In genomic region chr16:18096348-18096747, GRCm38 (mm10) we compare ENCODE assay signal across 18 mouse cellular contexts. TPM values are rescaled to one million over a fixed set of nuclear protein-coding genes. Genes with fewer than 3 reads are reported as not detected.
DNase-seq lines count a peak whose midpoint lies in the region; ATAC-seq and TF ChIP-seq lines count a peak whose summit lies in the region.
"Had no signal": no experiment of that assay in that cellular context is flagged by ENCODE, and none has a peak within 500 bp of the region (broad histone marks: within the 10 kb centered on the region; RNA-seq: fewer than 3 reads in every experiment).

No protein-coding gene starts in this region.

- H3K9me3 ChIP-seq in embryonic facial prominence, embryonic 14.5 days (ENCODE audit: control insufficient read depth, low read length): peaks cover 4% of the 10 kb centered on the region; the same call in 1 of the 2 replicates
- H3K9me3 ChIP-seq in embryonic facial prominence, embryonic 10.5 days: no peaks in the 10 kb centered on the region
- no peaks in the 10 kb centered on the region for H3K9me3 ChIP-seq in kidney, postnatal 0 days (replicated peaks; ENCODE audit: low read length)
- no peaks in the 10 kb centered on the region for H3K9me3 ChIP-seq in intestine, embryonic 15.5 days
- H3K9me3 ChIP-seq: embryonic facial prominence, embryonic 13.5 days had no signal

- H3K9ac ChIP-seq in embryonic facial prominence, embryonic 14.5 days (ENCODE audit: low read depth, low read length): no peak overlapping the region
- no peak overlapping the region for H3K9ac ChIP-seq in kidney, postnatal 0 days (ENCODE audit: low read depth, low read length)
- H3K9ac ChIP-seq in intestine, embryonic 15.5 days: no peak overlapping the region
- H3K9ac ChIP-seq: embryonic facial prominence, embryonic 13.5 days; limb, embryonic 12.5 days; liver, postnatal 0 days had no signal

- H3K4me2 ChIP-seq in embryonic facial prominence, embryonic 14.5 days (ENCODE audit: low read depth, low read length): no peak overlapping the region
- H3K4me2 ChIP-seq in kidney, postnatal 0 days (ENCODE audit: low read length): no peak overlapping the region
- H3K4me2 ChIP-seq in intestine, embryonic 15.5 days (replicated peaks): no peak overlapping the region
- H3K4me2 ChIP-seq: embryonic facial prominence, embryonic 13.5 days; limb, embryonic 12.5 days had no signal

- TF ChIP-seq CTCF in kidney, postnatal 0 days (IDR thresholded peaks at IDR 0.05; ENCODE audit: low read depth): no peak

- H3K4me3 ChIP-seq in embryonic facial prominence, embryonic 14.5 days (ENCODE audit: low read depth, low read length): no peak overlapping the region
- H3K4me3 ChIP-seq in embryonic facial prominence, embryonic 10.5 days: no peak overlapping the region
- H3K4me3 ChIP-seq in kidney, postnatal 0 days (replicated peaks; ENCODE audit: low read depth, low read length): no peak overlapping the region
- H3K4me3 ChIP-seq in intestine, embryonic 15.5 days (replicated peaks): no peak overlapping the region
- H3K4me3 ChIP-seq: embryonic facial prominence, embryonic 13.5 days; limb, embryonic 12.5 days had no signal

- no peak overlapping the region for H3K27ac ChIP-seq in embryonic facial prominence, embryonic 14.5 days (replicated peaks; ENCODE audit: low read depth, low read length)
- H3K27ac ChIP-seq in embryonic facial prominence, embryonic 10.5 days (replicated peaks): no peak overlapping the region
- no peak overlapping the region for H3K27ac ChIP-seq in kidney, postnatal 0 days
- H3K27ac ChIP-seq in intestine, embryonic 15.5 days: no peak overlapping the region
- H3K27ac ChIP-seq: embryonic facial prominence, embryonic 13.5 days; limb, embryonic 12.5 days had no signal

- no peak for ATAC-seq in embryonic facial prominence, embryonic 14.5 days (ENCODE audit: low read depth)
- no peak; the same call in 1 of the 2 replicates for ATAC-seq in kidney, postnatal 0 days (replicated peaks; ENCODE audit: low FRiP score, low read depth)
- no peak for ATAC-seq in intestine, embryonic 15.5 days
- ATAC-seq: forebrain, embryonic 14.5 days; inflammation-experienced regulatory T-cells, adult 6 months; liver, postnatal 0 days had no signal

- no peaks in the 10 kb centered on the region for H3K36me3 ChIP-seq in embryonic facial prominence, embryonic 14.5 days (ENCODE audit: control insufficient read depth, insufficient read depth, low read length)
- H3K36me3 ChIP-seq in embryonic facial prominence, embryonic 10.5 days (replicated peaks): no peaks in the 10 kb centered on the region
- no peaks in the 10 kb centered on the region for H3K36me3 ChIP-seq in kidney, postnatal 0 days (ENCODE audit: insufficient read depth, low read length)
- H3K36me3 ChIP-seq in intestine, embryonic 15.5 days: no peaks in the 10 kb centered on the region
- H3K36me3 ChIP-seq: embryonic facial prominence, embryonic 13.5 days; limb, embryonic 12.5 days had no signal

- peaks cover 6% of the 10 kb centered on the region; the same call in 1 of the 2 replicates for H3K4me1 ChIP-seq in embryonic facial prominence, embryonic 14.5 days (ENCODE audit: control insufficient read depth, insufficient read depth, low read length)
- H3K4me1 ChIP-seq in embryonic facial prominence, embryonic 10.5 days: no peaks in the 10 kb centered on the region
- no peaks in the 10 kb centered on the region for H3K4me1 ChIP-seq in kidney, postnatal 0 days (replicated peaks; ENCODE audit: insufficient read depth, low read length)
- no peaks in the 10 kb centered on the region for H3K4me1 ChIP-seq in intestine, embryonic 15.5 days (replicated peaks)
- H3K4me1 ChIP-seq: embryonic facial prominence, embryonic 13.5 days; limb, embryonic 12.5 days had no signal

- 42% methylated on average over 5 of the region's 5 CpGs for WGBS in embryonic facial prominence, embryonic 14.5 days
- 72% methylated on average over 5 of the region's 5 CpGs for WGBS in embryonic facial prominence, embryonic 10.5 days
- WGBS in kidney, postnatal 0 days: 33% methylated on average over 5 of the region's 5 CpGs
- WGBS in intestine, embryonic 15.5 days: 35% methylated on average over 5 of the region's 5 CpGs

- peak; percentile 56 for DNase-seq in embryonic facial prominence, embryonic 14.5 days (ENCODE audit: low spot score)
- DNase-seq in embryonic facial prominence, embryonic 10.5 days (ENCODE audit: low spot score): no peak
- DNase-seq in kidney, postnatal 0 days (ENCODE audit: low spot score): peak; percentile 76
- DNase-seq in kidney, postnatal 36 days: no peak
- DNase-seq in retina, postnatal 1 day: peak; percentile 14
- DNase-seq in retina, embryonic 14.5 days (ENCODE audit: low spot score): no peak
- DNase-seq in fibroblast of lung, adult 2 months (ENCODE audit: low read depth): peak; percentile 54
- DNase-seq: adrenal gland, adult 2 months; cerebellum, adult 11 months; cerebellum, postnatal 25 days; liver, postnatal 0 days; right cerebral cortex, adult 18-20 months; thymus, postnatal 14 days had no signal

- H3K27me3 ChIP-seq in embryonic facial prominence, embryonic 14.5 days (replicated peaks; ENCODE audit: control insufficient read depth, insufficient read depth, low read length): no peaks in the 10 kb centered on the region
- H3K27me3 ChIP-seq in embryonic facial prominence, embryonic 10.5 days (replicated peaks; ENCODE audit: low read depth, poor library complexity, severe bottlenecking): no peaks in the 10 kb centered on the region
- H3K27me3 ChIP-seq in kidney, postnatal 0 days (ENCODE audit: insufficient read depth, low read length): no peaks in the 10 kb centered on the region
- H3K27me3 ChIP-seq in intestine, embryonic 15.5 days (replicated peaks): no peaks in the 10 kb centered on the region
- H3K27me3 ChIP-seq: embryonic facial prominence, embryonic 13.5 days; limb, embryonic 12.5 days had no signal

RNA-seq across cellular contexts. Expression of gene Prodh, which starts 6.3 kb away (rescaled TPM):
- polyA plus RNA-seq in embryonic facial prominence, embryonic 14.5 days (2014; fragmentation: Nextera tagmentation; extraction: Ambion mirVana): 7.2 and 7.7 TPM in 2 replicates
- 16.2 and 16.9 TPM in 2 replicates for polyA plus RNA-seq in embryonic facial prominence, embryonic 10.5 days (2016; fragmentation: Nextera tagmentation; extraction: Ambion mirVana)
- 19.2 and 20.3 TPM in 2 replicates for polyA plus RNA-seq in kidney, postnatal 0 days (2015; fragmentation: Nextera tagmentation; extraction: Ambion mirVana)
- 15.0 and 19.9 TPM in 2 replicates for polyA plus RNA-seq in intestine, embryonic 15.5 days (2015; fragmentation: Nextera tagmentation; extraction: Ambion mirVana)

RNA-seq across cellular contexts. Expression of gene Rtn4r, which starts 31.1 kb away (rescaled TPM):
- 4.3 and 5.1 TPM in 2 replicates for polyA plus RNA-seq in embryonic facial prominence, embryonic 14.5 days (2014; fragmentation: Nextera tagmentation; extraction: Ambion mirVana)
- polyA plus RNA-seq in embryonic facial prominence, embryonic 10.5 days (2016; fragmentation: Nextera tagmentation; extraction: Ambion mirVana): 0.87 and 1.4 TPM in 2 replicates
- 1.0 and 1.2 TPM in 2 replicates for polyA plus RNA-seq in kidney, postnatal 0 days (2015; fragmentation: Nextera tagmentation; extraction: Ambion mirVana)
- polyA plus RNA-seq in intestine, embryonic 15.5 days (2015; fragmentation: Nextera tagmentation; extraction: Ambion mirVana): 4.1 and 4.7 TPM in 2 replicates
- polyA plus RNA-seq: inflammation-experienced regulatory T-cells, adult 6 months had no signal

RNA-seq across cellular contexts. Expression of gene Dgcr6, which starts 43.7 kb away (rescaled TPM):
- polyA plus RNA-seq in embryonic facial prominence, embryonic 14.5 days (2014; fragmentation: Nextera tagmentation; extraction: Ambion mirVana): 89.9 and 96.8 TPM in 2 replicates
- 151 and 165 TPM in 2 replicates for polyA plus RNA-seq in embryonic facial prominence, embryonic 10.5 days (2016; fragmentation: Nextera tagmentation; extraction: Ambion mirVana)
- polyA plus RNA-seq in kidney, postnatal 0 days (2015; fragmentation: Nextera tagmentation; extraction: Ambion mirVana): 111 and 115 TPM in 2 replicates
- 71.2 and 75.7 TPM in 2 replicates for polyA plus RNA-seq in intestine, embryonic 15.5 days (2015; fragmentation: Nextera tagmentation; extraction: Ambion mirVana)

Comparison
In these comparisons a context has a peak if more than half of its experiments do, and no peak if none do; other contexts are left out.
1. DNase-seq: peak in embryonic facial prominence, embryonic 14.5 days (single experiment), kidney, postnatal 0 days (single experiment), retina, postnatal 1 day (single experiment) and fibroblast of lung, adult 2 months (single experiment); none in embryonic facial prominence, embryonic 10.5 days (single experiment), kidney, postnatal 36 days (0 of 2) and retina, embryonic 14.5 days (single experiment).